20 mouse cellular contexts compared by ENCODE assay signal in genomic region chr4:135847581-135847980, GRCm38 (mm10). TPM values are rescaled to one million over a fixed set of nuclear protein-coding genes. Genes with fewer than 3 reads are reported as not detected.
A peak's percentile ranks its signal among the peaks of the same experiment; 100 is the strongest.
DNase-seq lines count a peak whose midpoint lies in the region; ATAC-seq and TF ChIP-seq lines count a peak whose summit lies in the region.
"Had no signal": no experiment of that assay in that cellular context is flagged by ENCODE, and none has a peak within 500 bp of the region (broad histone marks: within the 10 kb centered on the region; RNA-seq: fewer than 3 reads in every experiment).

No protein-coding gene starts in this region.

- no peak overlapping the region for H3K4me3 ChIP-seq in intestine, embryonic 14.5 days (ENCODE audit: low read depth, low read length)
- H3K4me3 ChIP-seq in intestine, embryonic 15.5 days (replicated peaks) = no peak overlapping the region
- H3K4me3 ChIP-seq in bone marrow, adult 2 months (replicated peaks; ENCODE audit: control insufficient read depth, low read depth, low read length) = no peak overlapping the region
- H3K4me3 ChIP-seq in hindbrain, embryonic 14.5 days (replicated peaks; ENCODE audit: low read length) = no peak overlapping the region
- H3K4me3 ChIP-seq: forebrain, embryonic 12.5 days; hindbrain, embryonic 10.5 days; limb, embryonic 13.5 days; liver, embryonic 15.5 days; neural tube, embryonic 12.5 days had no signal

- H3K9me3 ChIP-seq in intestine, embryonic 14.5 days (ENCODE audit: control insufficient read depth, low read length) = no peaks in the 10 kb centered on the region
- H3K9me3 ChIP-seq in intestine, embryonic 15.5 days = no peaks in the 10 kb centered on the region
- no peaks in the 10 kb centered on the region for H3K9me3 ChIP-seq in hindbrain, embryonic 14.5 days (ENCODE audit: control insufficient read depth, low read length)
- H3K9me3 ChIP-seq: forebrain, embryonic 12.5 days; hindbrain, embryonic 10.5 days; liver, embryonic 15.5 days had no signal

- WGBS in intestine, embryonic 14.5 days = 63% methylated on average over 5 of the region's 5 CpGs
- WGBS in intestine, embryonic 15.5 days = 59% methylated on average over 5 of the region's 5 CpGs
- 52% methylated on average over 5 of the region's 5 CpGs for WGBS in bone marrow, adult 2 months
- WGBS in hindbrain, embryonic 14.5 days = 67% methylated on average over 5 of the region's 5 CpGs

- 0 out of 2 replicates have a peak, but pooled peaks cover 5% of the 10 kb centered on the region for H3K4me1 ChIP-seq in intestine, embryonic 14.5 days (replicated peaks; ENCODE audit: control insufficient read depth, insufficient read depth, low read length)
- peaks cover 4% of the 10 kb centered on the region; the same call in 1 of the 2 replicates for H3K4me1 ChIP-seq in intestine, embryonic 15.5 days (replicated peaks)
- H3K4me1 ChIP-seq in bone marrow, adult 2 months (ENCODE audit: control insufficient read depth, insufficient read depth, low read length) = no peaks in the 10 kb centered on the region; the same call in 1 of the 2 replicates
- peaks cover 6% of the 10 kb centered on the region; the same call in 1 of the 2 replicates for H3K4me1 ChIP-seq in hindbrain, embryonic 14.5 days (replicated peaks; ENCODE audit: control insufficient read depth, insufficient read depth, low read length)

- DNase-seq in intestine, embryonic 14.5 days (ENCODE audit: low spot score) = peak; percentile 33
- DNase-seq in adrenal gland, adult 8-10 months = peak; percentile 72
- DNase-seq in heart, postnatal 10 days = peak; percentile 66 to 76
- DNase-seq in frontal cortex, postnatal 36 days (ENCODE audit: low spot score in 2 of 2) = no peak
- no peak for DNase-seq in hindbrain, embryonic 14.5 days (ENCODE audit: low spot score)
- DNase-seq in kidney, adult 18-20 months = no peak
- DNase-seq: cerebellum, adult 8-10 months; lung, postnatal 10 days; retina, postnatal 1 day; thymus, postnatal 25 days had no signal

- no peak overlapping the region for H3K4me2 ChIP-seq in intestine, embryonic 14.5 days (ENCODE audit: low read length)
- no peak overlapping the region for H3K4me2 ChIP-seq in intestine, embryonic 15.5 days (replicated peaks)
- H3K4me2 ChIP-seq in hindbrain, embryonic 14.5 days (replicated peaks) = no peak overlapping the region
- H3K4me2 ChIP-seq: forebrain, embryonic 12.5 days; limb, embryonic 13.5 days; liver, embryonic 15.5 days; neural tube, embryonic 12.5 days had no signal

- no peak for TF ChIP-seq CTCF in bone marrow, adult 2 months (IDR thresholded peaks at IDR 0.05; ENCODE audit: control insufficient read depth, insufficient read depth, low read length)

- H3K27me3 ChIP-seq in intestine, embryonic 14.5 days (replicated peaks; ENCODE audit: control insufficient read depth, insufficient read depth, low read length) = no peaks in the 10 kb centered on the region
- no peaks in the 10 kb centered on the region for H3K27me3 ChIP-seq in intestine, embryonic 15.5 days (replicated peaks)
- no peaks in the 10 kb centered on the region for H3K27me3 ChIP-seq in hindbrain, embryonic 14.5 days (ENCODE audit: control insufficient read depth, insufficient read depth, low read length)
- H3K27me3 ChIP-seq: forebrain, embryonic 12.5 days; limb, embryonic 13.5 days; liver, embryonic 15.5 days; neural tube, embryonic 12.5 days had no signal

- TF ChIP-seq POLR2A in bone marrow, adult 2 months (IDR thresholded peaks at IDR 0.05; ENCODE audit: borderline replicate concordance, control insufficient read depth, low read depth, low read length) = no peak

- H3K9ac ChIP-seq in intestine, embryonic 14.5 days (ENCODE audit: low read length) = no peak overlapping the region
- H3K9ac ChIP-seq in intestine, embryonic 15.5 days = no peak overlapping the region
- H3K9ac ChIP-seq in hindbrain, embryonic 14.5 days = no peak overlapping the region
- H3K9ac ChIP-seq: forebrain, embryonic 12.5 days; limb, embryonic 13.5 days; liver, embryonic 15.5 days; neural tube, embryonic 12.5 days had no signal

- intact Hi-C loops in heart, postnatal 10 days (cut with DNase I) = no loop called here

- ATAC-seq in intestine, embryonic 14.5 days (replicated peaks; ENCODE audit: low FRiP score, low TSS enrichment, low read depth) = no peak
- ATAC-seq in intestine, embryonic 15.5 days = no peak
- no peak for ATAC-seq in hindbrain, embryonic 14.5 days (ENCODE audit: low FRiP score)
- ATAC-seq: intestine, embryonic 16.5 days had no signal

- no peak overlapping the region for H3K27ac ChIP-seq in intestine, embryonic 14.5 days (ENCODE audit: low read depth)
- H3K27ac ChIP-seq in intestine, embryonic 15.5 days = no peak overlapping the region
- 0 out of 2 replicates have a peak overlapping the region, but pooled peaks have one; percentile 29 for H3K27ac ChIP-seq in bone marrow, adult 2 months (ENCODE audit: control insufficient read depth, insufficient read depth, low read depth, low read length, poor library complexity)
- H3K27ac ChIP-seq in hindbrain, embryonic 14.5 days = no peak overlapping the region
- H3K27ac ChIP-seq: forebrain, embryonic 12.5 days; hindbrain, embryonic 10.5 days; limb, embryonic 13.5 days; liver, embryonic 15.5 days; neural tube, embryonic 12.5 days had no signal

- H3K36me3 ChIP-seq in intestine, embryonic 14.5 days (ENCODE audit: control insufficient read depth, insufficient read depth, low read length) = no peaks in the 10 kb centered on the region
- H3K36me3 ChIP-seq in intestine, embryonic 15.5 days = no peaks in the 10 kb centered on the region
- no peaks in the 10 kb centered on the region for H3K36me3 ChIP-seq in hindbrain, embryonic 14.5 days (replicated peaks; ENCODE audit: control insufficient read depth, insufficient read depth)
- H3K36me3 ChIP-seq: forebrain, embryonic 12.5 days; G1E; hindbrain, embryonic 10.5 days; limb, embryonic 13.5 days; liver, embryonic 15.5 days; neural tube, embryonic 12.5 days had no signal

RNA-seq across cellular contexts. Expression of gene Srsf10, which starts 8.0 kb away (rescaled TPM):
- 271 and 273 TPM in 2 replicates for polyA plus RNA-seq in intestine, embryonic 14.5 days (2014; fragmentation: Nextera tagmentation; extraction: Ambion mirVana)
- polyA plus RNA-seq in intestine, embryonic 15.5 days (2015; fragmentation: Nextera tagmentation; extraction: Ambion mirVana) = 177 and 214 TPM in 2 replicates
- 100 to 1,000 TPM in 2 of 4 experiments, 10 to 100 TPM in 2; 93.3 to 127 (median 104) TPM for total RNA-seq in adrenal gland, adult 8-10 months (2022)
- polyA plus RNA-seq in bone marrow, adult 2 months (2011; ENCODE audit: insufficient read depth, insufficient read length, low replicate concordance, missing spikeins) = 221 and 300 TPM in 2 replicates
- 10 to 100 TPM; 61.2 to 64.1 TPM for total RNA-seq in heart, postnatal 10 days (2021)
- 200 and 208 TPM in 2 replicates for polyA plus RNA-seq in hindbrain, embryonic 14.5 days (2014; fragmentation: Nextera tagmentation; extraction: Ambion mirVana)

RNA-seq across cellular contexts. Expression of gene Pnrc2, which starts 26.1 kb away (rescaled TPM):
- 167 and 175 TPM in 2 replicates for polyA plus RNA-seq in intestine, embryonic 14.5 days (2014; fragmentation: Nextera tagmentation; extraction: Ambion mirVana)
- polyA plus RNA-seq in intestine, embryonic 15.5 days (2015; fragmentation: Nextera tagmentation; extraction: Ambion mirVana) = 164 and 177 TPM in 2 replicates
- total RNA-seq in adrenal gland, adult 8-10 months (2022) = 100 to 1,000 TPM; 106 to 163 (median 148) TPM
- 37.3 and 38.3 TPM in 2 replicates for polyA plus RNA-seq in bone marrow, adult 2 months (2011; ENCODE audit: insufficient read depth, insufficient read length, low replicate concordance, missing spikeins)
- 100 to 1,000 TPM in 1 of 2 experiments, 10 to 100 TPM in 1; 99.4 to 105 TPM for total RNA-seq in heart, postnatal 10 days (2021)
- 95.0 and 105 TPM in 2 replicates for polyA plus RNA-seq in hindbrain, embryonic 14.5 days (2014; fragmentation: Nextera tagmentation; extraction: Ambion mirVana)

RNA-seq across cellular contexts. Expression of gene Cnr2, which starts 47.6 kb away (rescaled TPM):
- polyA plus RNA-seq in intestine, embryonic 14.5 days (2014; fragmentation: Nextera tagmentation; extraction: Ambion mirVana) = 0.24 and 0.44 TPM in 2 replicates
- 0.28 and 0.42 TPM in 2 replicates for polyA plus RNA-seq in intestine, embryonic 15.5 days (2015; fragmentation: Nextera tagmentation; extraction: Ambion mirVana)
- total RNA-seq in adrenal gland, adult 8-10 months (2022) = 1 to 10 TPM; 2.2 to 3.6 (median 2.8) TPM
- 4.6 and 12.2 TPM in 2 replicates for polyA plus RNA-seq in bone marrow, adult 2 months (2011; ENCODE audit: insufficient read depth, insufficient read length, low replicate concordance, missing spikeins)
- total RNA-seq in heart, postnatal 10 days (2021) = under 1 TPM; 0.77 to 0.94 TPM
- polyA plus RNA-seq in hindbrain, embryonic 14.5 days (2014; fragmentation: Nextera tagmentation; extraction: Ambion mirVana) = 0.13 and 0.17 TPM in 2 replicates
- total RNA-seq: left cerebral cortex, adult 18-20 months had no signal

Comparison
In these comparisons a context has a peak if more than half of its experiments do, and no peak if none do; other contexts are left out.
1. DNase-seq: peak in intestine, embryonic 14.5 days (single experiment), adrenal gland, adult 8-10 months (single experiment) and heart, postnatal 10 days (2 of 2); none in frontal cortex, postnatal 36 days (0 of 2), hindbrain, embryonic 14.5 days (single experiment) and kidney, adult 18-20 months (single experiment).